8 mouse cellular contexts compared by ENCODE assay signal in the genomic region with DNA sequence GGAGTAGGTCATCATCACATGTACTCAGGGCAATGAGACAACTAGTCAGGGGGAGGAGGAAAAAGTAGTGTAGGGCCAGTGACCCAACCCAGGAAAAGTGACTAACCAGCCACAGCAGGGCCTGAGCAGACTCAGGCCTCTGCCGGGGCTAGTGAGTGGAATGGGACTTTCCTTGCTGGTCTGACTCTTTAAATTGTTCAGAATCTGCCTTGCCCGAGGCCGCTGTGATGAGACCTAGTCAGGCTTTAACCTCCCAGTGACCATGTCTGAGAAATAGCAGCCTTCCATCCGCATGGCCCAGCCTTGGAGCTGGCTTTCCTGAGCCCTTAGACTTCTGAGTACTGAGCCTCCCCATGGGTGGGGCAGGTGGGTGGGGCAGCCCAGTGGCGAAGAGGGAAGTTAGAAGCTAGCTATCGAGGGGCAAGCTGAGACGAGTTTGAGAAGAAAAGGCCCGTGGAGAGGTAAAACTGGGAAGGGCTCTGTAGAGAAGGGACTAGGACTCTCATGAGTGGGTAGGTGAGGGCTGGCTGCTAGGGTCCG. TPM values are rescaled to one million over a fixed set of nuclear protein-coding genes. Genes with fewer than 3 reads are reported as not detected.
DNase-seq lines count a peak whose midpoint lies in the region; ATAC-seq and TF ChIP-seq lines count a peak whose summit lies in the region.

No protein-coding gene starts in this region.

- DNase-seq in thymus, adult 2 months, result no peak
- no peak for DNase-seq in thymus, postnatal 0 days (ENCODE audit: low spot score)
- DNase-seq in liver, adult 2 months (ENCODE audit: extremely low read depth, low read depth, low spot score), result no peak
- DNase-seq in spleen, adult 12 weeks (ENCODE audit: low spot score), result peak; percentile 22
- DNase-seq in hindbrain, embryonic 14.5 days (ENCODE audit: low spot score), result no peak
- DNase-seq in layer of hippocampus, adult 9-11 months, result no peak
- DNase-seq in left cerebral cortex, adult 18-20 months (ENCODE audit: low spot score in 2 of 2), result no peak

- no peaks in the 10 kb centered on the region for H3K36me3 ChIP-seq in thymus, adult 2 months (ENCODE audit: control insufficient read depth, insufficient read depth, low read length)
- H3K36me3 ChIP-seq in liver, adult 2 months (ENCODE audit: control insufficient read depth, insufficient read depth, low read length), result no peaks in the 10 kb centered on the region
- H3K36me3 ChIP-seq in hindbrain, embryonic 14.5 days (replicated peaks; ENCODE audit: control insufficient read depth, insufficient read depth), result no peaks in the 10 kb centered on the region

- no peak for TF ChIP-seq POLR2A in thymus, adult 2 months (IDR thresholded peaks at IDR 0.05; ENCODE audit: control insufficient read depth, extremely low read depth, insufficient read depth, low read length, poor library complexity)
- no peak for TF ChIP-seq POLR2A in liver, adult 2 months (IDR thresholded peaks at IDR 0.05; ENCODE audit: extremely low read depth, insufficient read depth, low read length)

- no peak for TF ChIP-seq CTCF in thymus, adult 2 months (IDR thresholded peaks at IDR 0.05; ENCODE audit: borderline replicate concordance, control insufficient read depth, extremely low read depth, insufficient read depth, low read length, poor library complexity)
- no peak for TF ChIP-seq CTCF in liver, adult 2 months (IDR thresholded peaks at IDR 0.05; ENCODE audit: low read depth, low read length)

- no peak overlapping the region for H3K4me3 ChIP-seq in thymus, adult 2 months (ENCODE audit: control insufficient read depth, insufficient read depth, low read length)
- no peak overlapping the region for H3K4me3 ChIP-seq in liver, adult 2 months (ENCODE audit: insufficient read depth, low read depth, low read length)
- no peak overlapping the region for H3K4me3 ChIP-seq in hindbrain, embryonic 14.5 days (replicated peaks; ENCODE audit: low read length)

- H3K79me2 ChIP-seq in liver, adult 2 months (ENCODE audit: control insufficient read depth, insufficient read depth, low read length), result no peaks in the 10 kb centered on the region

- H3K9me3 ChIP-seq in hindbrain, embryonic 14.5 days (ENCODE audit: control insufficient read depth, low read length), result no peaks in the 10 kb centered on the region

- WGBS in thymus, adult 2 months, result 39% methylated on average over 9 of the region's 9 CpGs
- WGBS in liver, adult 2 months, result 66% methylated on average over 9 of the region's 9 CpGs
- 71% methylated on average over 9 of the region's 9 CpGs for WGBS in hindbrain, embryonic 14.5 days

- H3K27ac ChIP-seq in thymus, adult 2 months (ENCODE audit: control insufficient read depth, insufficient read depth, low read length), result peak overlapping the region; percentile 42; the same call in 1 of the 2 replicates
- H3K27ac ChIP-seq in liver, adult 2 months (replicated peaks; ENCODE audit: insufficient read depth, low read depth, low read length), result 0 out of 2 replicates have a peak overlapping the region, but pooled peaks have one; percentile 19
- no peak overlapping the region for H3K27ac ChIP-seq in hindbrain, embryonic 14.5 days

- H3K4me2 ChIP-seq in hindbrain, embryonic 14.5 days (replicated peaks), result no peak overlapping the region

- peak; percentile 76 for ATAC-seq in erythroid progenitor cell, adult 5-6 weeks (replicated peaks; ENCODE audit: low FRiP score, poor library complexity, severe bottlenecking)
- no peak for ATAC-seq in hindbrain, embryonic 14.5 days (ENCODE audit: low FRiP score)

- no peaks in the 10 kb centered on the region for H3K27me3 ChIP-seq in thymus, adult 2 months (ENCODE audit: control insufficient read depth, insufficient read depth, low read length)
- H3K27me3 ChIP-seq in liver, adult 2 months (ENCODE audit: control insufficient read depth, insufficient read depth, low read length), result no peaks in the 10 kb centered on the region
- H3K27me3 ChIP-seq in hindbrain, embryonic 14.5 days (ENCODE audit: control insufficient read depth, insufficient read depth, low read length), result no peaks in the 10 kb centered on the region

- no peak overlapping the region for H3K9ac ChIP-seq in liver, adult 2 months (ENCODE audit: low read depth, low read length)
- H3K9ac ChIP-seq in hindbrain, embryonic 14.5 days, result no peak overlapping the region

- peaks cover 39% of the 10 kb centered on the region for H3K4me1 ChIP-seq in thymus, adult 2 months (replicated peaks; ENCODE audit: control insufficient read depth, insufficient read depth, low read length)
- no peaks in the 10 kb centered on the region for H3K4me1 ChIP-seq in liver, adult 2 months (ENCODE audit: control insufficient read depth, insufficient read depth, low read length)
- H3K4me1 ChIP-seq in hindbrain, embryonic 14.5 days (replicated peaks; ENCODE audit: control insufficient read depth, insufficient read depth, low read length), result peaks cover 13% of the 10 kb centered on the region

RNA-seq across cellular contexts. Expression of a gene that starts 4.9 kb away (rescaled TPM):
- polyA plus RNA-seq in thymus, adult 2 months (2012; rRNA removed), result 49.1 and 50.6 TPM in 2 replicates
- polyA plus RNA-seq in thymus, postnatal 0 days (2015; fragmentation: Nextera tagmentation; extraction: Ambion mirVana), result 62.4 and 63.4 TPM in 2 replicates
- 9.0 and 15.5 TPM in 2 replicates for total RNA-seq in erythroid progenitor cell, adult 5-6 weeks (2015; ENCODE audit: low replicate concordance)
- 12.6 and 28.6 TPM in 2 replicates for total RNA-seq in erythroid progenitor cell, adult 5-6 weeks (2017; ENCODE audit: low replicate concordance)
- total RNA-seq in liver, adult 2 months (2014; rRNA removed), result 3.9 and 4.3 TPM in 2 replicates
- 2.2 and 2.8 TPM in 2 replicates for polyA plus RNA-seq in liver, adult 2 months (2012; rRNA removed)
- 8.1 and 10.3 TPM in 2 replicates for polyA plus RNA-seq in hindbrain, embryonic 14.5 days (2014; fragmentation: Nextera tagmentation; extraction: Ambion mirVana)
- 1 to 10 TPM; 1.8 to 4.2 TPM for total RNA-seq in left cerebral cortex, adult 18-20 months (2021)

RNA-seq across cellular contexts. Expression of a gene that starts 27.6 kb away (rescaled TPM):
- polyA plus RNA-seq in thymus, adult 2 months (2012; rRNA removed), result 4.5 and 6.5 TPM in 2 replicates
- 0.14 and 0.23 TPM in 2 replicates for polyA plus RNA-seq in thymus, postnatal 0 days (2015; fragmentation: Nextera tagmentation; extraction: Ambion mirVana)
- total RNA-seq in erythroid progenitor cell, adult 5-6 weeks (2015; ENCODE audit: low replicate concordance), result not detected in 2 replicates
- total RNA-seq in erythroid progenitor cell, adult 5-6 weeks (2017; ENCODE audit: low replicate concordance), result not detected in 2 replicates
- not detected in 2 replicates for total RNA-seq in liver, adult 2 months (2014; rRNA removed)
- not detected in 2 replicates for polyA plus RNA-seq in liver, adult 2 months (2012; rRNA removed)
- 0.24 and 0.82 TPM in 2 replicates for polyA plus RNA-seq in hindbrain, embryonic 14.5 days (2014; fragmentation: Nextera tagmentation; extraction: Ambion mirVana)
- under 1 TPM; 0.56 to 0.61 TPM for total RNA-seq in left cerebral cortex, adult 18-20 months (2021)

RNA-seq across cellular contexts. Expression of a gene that starts 49.1 kb away (rescaled TPM):
- 22.9 and 23.4 TPM in 2 replicates for polyA plus RNA-seq in thymus, adult 2 months (2012; rRNA removed)
- 11.8 and 13.9 TPM in 2 replicates for polyA plus RNA-seq in thymus, postnatal 0 days (2015; fragmentation: Nextera tagmentation; extraction: Ambion mirVana)
- 5.0 and 5.9 TPM in 2 replicates for total RNA-seq in erythroid progenitor cell, adult 5-6 weeks (2015; ENCODE audit: low replicate concordance)
- 0.13 and 2.5 TPM in 2 replicates for total RNA-seq in erythroid progenitor cell, adult 5-6 weeks (2017; ENCODE audit: low replicate concordance)
- 7.6 and 9.5 TPM in 2 replicates for total RNA-seq in liver, adult 2 months (2014; rRNA removed)
- polyA plus RNA-seq in liver, adult 2 months (2012; rRNA removed), result 14.7 and 16.0 TPM in 2 replicates
- 16.8 and 20.0 TPM in 2 replicates for polyA plus RNA-seq in hindbrain, embryonic 14.5 days (2014; fragmentation: Nextera tagmentation; extraction: Ambion mirVana)
- total RNA-seq in left cerebral cortex, adult 18-20 months (2021), result 10 to 100 TPM; 22.6 to 23.1 TPM

RNA-seq across cellular contexts. Expression of a gene that starts 49.2 kb away (rescaled TPM):
- polyA plus RNA-seq in thymus, adult 2 months (2012; rRNA removed), result 16.5 and 17.1 TPM in 2 replicates
- 8.4 and 10.5 TPM in 2 replicates for polyA plus RNA-seq in thymus, postnatal 0 days (2015; fragmentation: Nextera tagmentation; extraction: Ambion mirVana)
- 3.4 and 13.0 TPM in 2 replicates for total RNA-seq in erythroid progenitor cell, adult 5-6 weeks (2015; ENCODE audit: low replicate concordance)
- total RNA-seq in erythroid progenitor cell, adult 5-6 weeks (2017; ENCODE audit: low replicate concordance), result 1.4 and 1.5 TPM in 2 replicates
- total RNA-seq in liver, adult 2 months (2014; rRNA removed), result 151 and 180 TPM in 2 replicates
- polyA plus RNA-seq in liver, adult 2 months (2012; rRNA removed), result 303 and 340 TPM in 2 replicates
- 6.2 and 6.6 TPM in 2 replicates for polyA plus RNA-seq in hindbrain, embryonic 14.5 days (2014; fragmentation: Nextera tagmentation; extraction: Ambion mirVana)
- 10 to 100 TPM; 50.1 to 60.4 TPM for total RNA-seq in left cerebral cortex, adult 18-20 months (2021)
